Mouse (Mus musculus): ENCODE data around the gene Trip10.

Gene Trip10

GRCm38 (mm10) chr17:57235803-57236202 lies 13.5 kb upstream of the Trip10 start:
- no peak for DNase-seq

GRCm38 (mm10) chr17:57237181-57237580 lies 12.1 kb upstream of the Trip10 start:
- DNase-seq, result no peak

- peak; percentile 5 for DNase-seq
Measured at GRCm38 (mm10) chr17:57243650-57244370, 5.4 kb upstream of the Trip10 start.

- DNase-seq, result no peak
Measured at GRCm38 (mm10) chr17:57245311-57245929, 3.8 kb upstream of the Trip10 start.

GRCm38 (mm10) chr17:57246663-57247392 lies 2.4 kb upstream of the Trip10 start:
- DNase-seq, result peak; percentile 38

- peak; percentile 92 for DNase-seq
Measured at GRCm38 (mm10) chr17:57247393-57248200, 1.7 kb upstream of the Trip10 start.

- DNase-seq, result peak; percentile 93
Measured at GRCm38 (mm10) chr17:57248201-57248699, 1.0 kb upstream of the Trip10 start, which contains the start of gene Gpr108. Gene Gpr108 (minus strand): TSS chr17:57248446.

- peak; percentile 47 for DNase-seq
Measured at GRCm38 (mm10) chr17:57248771-57249170, 484 bp upstream of the Trip10 start.

- DNase-seq, result peak; percentile 72
Measured at GRCm38 (mm10) chr17:57250461-57251160, 1.4 kb downstream of the Trip10 start.

GRCm38 (mm10) chr17:57251431-57251830 lies 2.2 kb downstream of the Trip10 start:
- no peak for DNase-seq

- no peak for DNase-seq
Measured at GRCm38 (mm10) chr17:57253306-57253705, 4.1 kb downstream of the Trip10 start.

GRCm38 (mm10) chr17:57255354-57255753 lies 6.1 kb downstream of the Trip10 start:
- DNase-seq, result peak; percentile 52

- DNase-seq, result no peak
Measured at GRCm38 (mm10) chr17:57256921-57257485, 7.7 kb downstream of the Trip10 start.

GRCm38 (mm10) chr17:57258191-57258590 lies 8.9 kb downstream of the Trip10 start:
- no peak for DNase-seq

- no peak for DNase-seq
Measured at GRCm38 (mm10) chr17:57259742-57260141, 10.5 kb downstream of the Trip10 start.

- no peak for DNase-seq
Measured at GRCm38 (mm10) chr17:57260351-57260750, 11.1 kb downstream of the Trip10 start.

- no peak for DNase-seq
Measured at GRCm38 (mm10) chr17:57261286-57261685, 12.0 kb downstream of the Trip10 start.

GRCm38 (mm10) chr17:57261796-57262195 lies 12.5 kb downstream of the Trip10 start:
- no peak for DNase-seq

- no peak for DNase-seq
Measured at GRCm38 (mm10) chr17:57262901-57263550, 13.8 kb downstream of the Trip10 start.

- no peak for DNase-seq
Measured at GRCm38 (mm10) chr17:57264164-57264563, 14.9 kb downstream of the Trip10 start.
